In the genomic region with DNA sequence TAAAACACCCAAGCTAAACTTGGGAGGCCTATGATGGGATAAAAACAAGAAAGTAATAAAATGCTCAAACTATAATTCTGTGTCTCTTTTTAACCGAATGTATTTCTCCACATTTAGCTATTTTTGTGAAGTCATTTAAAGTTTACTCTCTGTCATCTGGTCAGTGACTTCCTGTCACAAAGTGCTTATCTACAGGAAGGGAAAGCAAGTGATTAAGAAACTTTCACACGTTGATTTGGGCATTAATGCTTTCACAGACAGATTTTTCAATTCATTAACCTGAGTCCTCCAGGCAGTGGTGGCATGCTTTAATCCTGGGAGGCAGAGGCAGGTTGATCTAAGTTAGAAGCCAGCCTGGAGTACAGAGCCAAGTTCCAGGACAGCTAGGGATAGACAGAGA, we compare ENCODE assay signal across 21 mouse cellular contexts. TPM values are rescaled to one million over a fixed set of nuclear protein-coding genes. Genes with fewer than 3 reads are reported as not detected.
DNase-seq lines count a peak whose midpoint lies in the region; ATAC-seq lines count a peak whose summit lies in the region.
"Had no signal": no experiment of that assay in that cellular context is flagged by ENCODE, and none has a peak within 500 bp of the region (broad histone marks: within the 10 kb centered on the region; RNA-seq: fewer than 3 reads in every experiment).

No protein-coding gene starts in this region.

- no peak overlapping the region for H3K9ac ChIP-seq in midbrain, embryonic 11.5 days (ENCODE audit: low read length)
- H3K9ac ChIP-seq: heart, embryonic 15.5 days; hindbrain, embryonic 14.5 days had no signal

- H3K4me3 ChIP-seq in midbrain, embryonic 11.5 days (ENCODE audit: low read depth, low read length) = no peak overlapping the region
- H3K4me3 ChIP-seq in midbrain, embryonic 10.5 days = no peak overlapping the region
- no peak overlapping the region for H3K4me3 ChIP-seq in forebrain, embryonic 10.5 days
- H3K4me3 ChIP-seq: embryonic facial prominence, embryonic 10.5 days; heart, adult 2 months; heart, embryonic 15.5 days; hindbrain, embryonic 10.5 days had no signal

- no peaks in the 10 kb centered on the region for H3K9me3 ChIP-seq in midbrain, embryonic 11.5 days (ENCODE audit: control insufficient read depth, low read length)
- no peaks in the 10 kb centered on the region for H3K9me3 ChIP-seq in midbrain, embryonic 10.5 days (replicated peaks)
- no peaks in the 10 kb centered on the region for H3K9me3 ChIP-seq in forebrain, embryonic 10.5 days
- H3K9me3 ChIP-seq: embryonic facial prominence, embryonic 10.5 days; heart, embryonic 15.5 days; hindbrain, embryonic 10.5 days had no signal

- 75% methylated on average over 2 of the region's 2 CpGs for WGBS in midbrain, embryonic 11.5 days
- 77% methylated on average over 2 of the region's 2 CpGs for WGBS in midbrain, embryonic 10.5 days
- 76% methylated on average over 2 of the region's 2 CpGs for WGBS in forebrain, embryonic 10.5 days

- H3K27ac ChIP-seq in midbrain, embryonic 11.5 days (ENCODE audit: low read depth, low read length) = no peak overlapping the region
- no peak overlapping the region for H3K27ac ChIP-seq in midbrain, embryonic 10.5 days (replicated peaks)
- H3K27ac ChIP-seq in forebrain, embryonic 10.5 days = no peak overlapping the region
- H3K27ac ChIP-seq: embryonic facial prominence, embryonic 10.5 days; heart, adult 2 months; heart, embryonic 15.5 days; hindbrain, embryonic 10.5 days; hindbrain, embryonic 14.5 days had no signal

- H3K27me3 ChIP-seq in midbrain, embryonic 11.5 days (ENCODE audit: control insufficient read depth, insufficient read depth, low read length) = no peaks in the 10 kb centered on the region
- no peaks in the 10 kb centered on the region for H3K27me3 ChIP-seq in midbrain, embryonic 10.5 days (ENCODE audit: low read depth, poor library complexity, severe bottlenecking)
- no peaks in the 10 kb centered on the region for H3K27me3 ChIP-seq in forebrain, embryonic 10.5 days (ENCODE audit: poor library complexity, severe bottlenecking)
- H3K27me3 ChIP-seq: CH12.LX; heart, embryonic 15.5 days had no signal

- intact Hi-C loops in heart, postnatal 36 days (cut with DNase I) = no loop called here
- intact Hi-C loops in left cerebral cortex, postnatal 14 days (cut with DNase I) = no loop called here

- peak; percentile 62 for DNase-seq in heart, adult 11 months
- DNase-seq in heart, postnatal 36 days = no peak
- peak; percentile 28 for DNase-seq in midbrain, embryonic 11.5 days (ENCODE audit: low spot score, missing footprints)
- DNase-seq in midbrain, embryonic 10.5 days (ENCODE audit: low spot score) = no peak
- no peak for DNase-seq in left cerebral cortex, postnatal 14 days (ENCODE audit: low spot score in 2 of 2)
- DNase-seq in forebrain, embryonic 10.5 days (ENCODE audit: extremely low spot score, low spot score) = no peak
- DNase-seq: adrenal gland, postnatal 14 days; cerebellum, adult 18-20 months; cerebellum, adult 9-11 months; cerebellum, postnatal 36 days; gastrocnemius, postnatal 36 days; heart, adult 2 months; heart, postnatal 14 days had no signal

- H3K4me2 ChIP-seq in midbrain, embryonic 11.5 days = no peak overlapping the region
- H3K4me2 ChIP-seq: heart, embryonic 11.5 days; heart, embryonic 15.5 days; hindbrain, embryonic 14.5 days had no signal

- no peak for ATAC-seq in midbrain, embryonic 11.5 days (ENCODE audit: low FRiP score)
- peak; percentile 20 for ATAC-seq in megakaryocyte, adult 5-6 weeks (ENCODE audit: poor library complexity, severe bottlenecking)
- ATAC-seq: forebrain, embryonic 14.5 days had no signal

- H3K4me1 ChIP-seq in midbrain, embryonic 11.5 days (ENCODE audit: control insufficient read depth, insufficient read depth, low read length) = no peaks in the 10 kb centered on the region
- H3K4me1 ChIP-seq in midbrain, embryonic 10.5 days = no peaks in the 10 kb centered on the region
- no peaks in the 10 kb centered on the region for H3K4me1 ChIP-seq in forebrain, embryonic 10.5 days
- H3K4me1 ChIP-seq: embryonic facial prominence, embryonic 10.5 days; heart, embryonic 15.5 days; hindbrain, embryonic 10.5 days had no signal

- H3K36me3 ChIP-seq in midbrain, embryonic 11.5 days (ENCODE audit: control insufficient read depth, insufficient read depth, low read length) = no peaks in the 10 kb centered on the region
- H3K36me3 ChIP-seq in midbrain, embryonic 10.5 days = no peaks in the 10 kb centered on the region
- no peaks in the 10 kb centered on the region for H3K36me3 ChIP-seq in forebrain, embryonic 10.5 days (replicated peaks)
- H3K36me3 ChIP-seq: embryonic facial prominence, embryonic 10.5 days; heart, embryonic 15.5 days; hindbrain, embryonic 10.5 days had no signal

RNA-seq across cellular contexts. Expression of a gene that starts 33.9 kb away (rescaled TPM):
- under 1 TPM; 0.70 to 0.78 TPM for total RNA-seq in heart, postnatal 36 days (2021)
- polyA plus RNA-seq in midbrain, embryonic 11.5 days (2014; fragmentation: Nextera tagmentation; extraction: Ambion mirVana) = 2.2 and 2.3 TPM in 2 replicates
- polyA plus RNA-seq in midbrain, embryonic 10.5 days (2016; fragmentation: Nextera tagmentation; extraction: Ambion mirVana) = 2.9 and 3.3 TPM in 2 replicates
- 0.21 and 0.74 TPM in 2 replicates for total RNA-seq in megakaryocyte, adult 5-6 weeks (2015)
- 0.40 and 0.89 TPM in 2 replicates for total RNA-seq in megakaryocyte, adult 5-6 weeks (2017)
- 1 to 10 TPM; 2.8 to 3.0 TPM for total RNA-seq in left cerebral cortex, postnatal 14 days (2021)
- polyA plus RNA-seq in forebrain, embryonic 10.5 days (2016; fragmentation: Nextera tagmentation; extraction: Ambion mirVana) = 1.7 and 2.5 TPM in 2 replicates

RNA-seq across cellular contexts. Expression of a gene that starts 49.7 kb away (rescaled TPM):
- total RNA-seq in heart, postnatal 36 days (2021) = under 1 TPM; 0.28 to 0.38 TPM
- 0.20 and 0.46 TPM in 2 replicates for polyA plus RNA-seq in midbrain, embryonic 11.5 days (2014; fragmentation: Nextera tagmentation; extraction: Ambion mirVana)
- polyA plus RNA-seq in midbrain, embryonic 10.5 days (2016; fragmentation: Nextera tagmentation; extraction: Ambion mirVana) = 0.17 and 0.40 TPM in 2 replicates
- 0.91 and 0.98 TPM in 2 replicates for total RNA-seq in megakaryocyte, adult 5-6 weeks (2015)
- 0.41 and 1.5 TPM in 2 replicates for total RNA-seq in megakaryocyte, adult 5-6 weeks (2017)
- 10 to 100 TPM; 36.1 to 37.1 TPM for total RNA-seq in left cerebral cortex, postnatal 14 days (2021)
- polyA plus RNA-seq in forebrain, embryonic 10.5 days (2016; fragmentation: Nextera tagmentation; extraction: Ambion mirVana) = 0.66 TPM in 2 replicates

Comparison
In these comparisons a context has a peak if more than half of its experiments do, and no peak if none do; other contexts are left out.
1. DNase-seq: peak in heart, adult 11 months (single experiment) and midbrain, embryonic 11.5 days (single experiment); none in heart, postnatal 36 days (0 of 2), midbrain, embryonic 10.5 days (single experiment), left cerebral cortex, postnatal 14 days (0 of 2) and forebrain, embryonic 10.5 days (single experiment).
2. RNA of a gene that starts 49.7 kb away (total RNA-seq): 36.1 to 37.1 TPM in left cerebral cortex, postnatal 14 days; 0.41 to 1.5 TPM in megakaryocyte, adult 5-6 weeks and 0.28 to 0.38 TPM in heart, postnatal 36 days; every median in the first group is over 10 times any median in the second.